Mouse (Mus musculus) megakaryocyte, embryonic 14.5 days (primary cell): Measurements from ENCODE around the gene Pla2g16.

Source experiments
- FLI1 ChIP-seq: IDR thresholded peaks from 2 replicates; pipeline ENCODE4 v1.6.1; 2012; ENCODE audit warnings: low read length, inconsistent platforms, mixed read lengths
- GATA1 ChIP-seq: IDR thresholded peaks from 3 replicates; pipeline ENCODE4 v1.6.1; 2012; ENCODE audit warnings: mixed read lengths, low read length, inconsistent platforms, borderline replicate concordance

DNA sequence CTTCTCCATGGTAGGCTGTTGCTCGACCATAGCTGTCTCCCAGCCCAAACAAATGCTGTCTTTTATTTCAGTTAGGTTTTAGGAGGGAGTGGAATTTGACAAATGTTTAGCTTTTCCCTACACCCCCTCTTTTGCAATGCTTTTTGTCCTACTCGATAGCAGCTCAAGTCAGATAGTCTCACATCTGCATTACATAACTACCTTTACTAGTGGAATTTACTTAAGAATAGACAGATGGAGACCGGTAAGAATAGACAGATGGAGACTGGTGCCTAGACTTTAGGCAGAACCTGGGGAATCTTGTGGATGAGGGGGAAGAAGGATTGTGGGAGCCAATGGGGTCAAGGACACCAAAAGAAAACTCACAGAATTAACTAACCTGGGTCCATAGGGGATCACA, 26.3 kb downstream of the Pla2g16 start:
- TF ChIP-seq GATA1: no peak
- TF ChIP-seq FLI1: no peak
